Mouse (Mus musculus) common myeloid progenitor, adult 5-6 weeks (primary cell): ENCODE measurements at regions not wholly inside any gene's neighbourhood (a gene's known extent, or its start where the extent isn't known, plus 50 kb on each side); places are given as distances from the start of the nearest gene placed in this dataset.

Experiments used
- ATAC-seq: replicated peaks from 2 replicates; pipeline ENCODE4 v1.8.0; 2016; ENCODE audit warnings: low read depth, mild to moderate bottlenecking, moderate TSS enrichment, inconsistent platforms; ENCODE audit not compliant: poor library complexity, severe bottlenecking

DNA sequence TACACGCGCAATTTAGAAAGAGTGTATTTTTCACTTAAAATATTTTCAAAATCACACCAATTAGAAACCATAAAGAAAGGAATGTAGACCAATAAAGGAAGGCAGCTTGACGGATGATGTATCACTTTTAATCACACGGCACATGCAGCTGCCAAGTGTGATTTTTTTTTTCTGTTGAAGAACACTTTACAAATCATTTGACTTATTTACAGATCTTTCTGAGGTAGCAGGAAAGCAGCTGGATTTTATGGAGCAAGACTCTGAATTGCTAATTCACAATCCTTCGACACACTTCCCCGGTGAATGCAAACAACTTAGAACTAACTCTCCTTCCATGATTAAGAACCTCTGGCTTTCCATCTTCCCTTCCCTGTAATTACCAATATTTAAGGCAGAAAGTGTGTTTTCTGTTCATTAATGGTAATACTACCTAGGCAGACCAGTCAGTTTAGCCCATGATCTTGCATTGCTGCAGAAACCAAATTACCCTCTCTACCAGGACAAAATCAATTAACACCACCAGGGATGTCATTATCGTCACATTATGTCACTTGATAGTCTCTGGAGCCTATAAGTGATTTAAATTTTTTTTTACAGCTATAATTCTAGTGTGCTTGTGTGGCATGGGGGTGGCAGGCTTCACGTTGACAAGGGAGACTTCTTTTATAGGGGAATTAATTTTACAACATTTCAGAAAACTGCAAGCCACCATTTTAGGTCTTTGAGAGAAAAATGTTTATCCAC, 239.3 kb upstream of the Veph1 start:
- no peak for ATAC-seq

DNA sequence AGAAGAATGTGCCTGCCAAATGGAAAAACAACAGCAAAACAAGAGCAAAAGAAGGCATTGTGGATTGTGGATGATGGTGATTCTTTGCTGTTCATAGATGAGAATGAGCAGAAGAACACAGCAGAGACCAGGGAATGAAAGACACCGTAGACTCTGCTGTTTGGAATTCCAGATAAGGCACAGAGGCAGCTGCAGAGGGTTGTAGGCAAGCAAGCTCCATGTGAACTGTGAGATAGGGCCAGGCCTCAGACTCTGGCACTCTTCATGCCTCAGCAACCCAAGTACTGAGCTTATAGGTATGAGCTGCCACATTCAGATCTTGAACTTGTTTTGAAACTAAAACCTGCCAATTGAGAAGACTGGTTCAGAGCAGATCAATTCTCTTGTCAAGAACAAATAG, 223.3 kb upstream of the Veph1 start:
- peak; percentile 71 for ATAC-seq

GRCm38 (mm10) chr3:66518289-66518688, 221.7 kb upstream of the Veph1 start:
- ATAC-seq, result peak; percentile 75

DNA sequence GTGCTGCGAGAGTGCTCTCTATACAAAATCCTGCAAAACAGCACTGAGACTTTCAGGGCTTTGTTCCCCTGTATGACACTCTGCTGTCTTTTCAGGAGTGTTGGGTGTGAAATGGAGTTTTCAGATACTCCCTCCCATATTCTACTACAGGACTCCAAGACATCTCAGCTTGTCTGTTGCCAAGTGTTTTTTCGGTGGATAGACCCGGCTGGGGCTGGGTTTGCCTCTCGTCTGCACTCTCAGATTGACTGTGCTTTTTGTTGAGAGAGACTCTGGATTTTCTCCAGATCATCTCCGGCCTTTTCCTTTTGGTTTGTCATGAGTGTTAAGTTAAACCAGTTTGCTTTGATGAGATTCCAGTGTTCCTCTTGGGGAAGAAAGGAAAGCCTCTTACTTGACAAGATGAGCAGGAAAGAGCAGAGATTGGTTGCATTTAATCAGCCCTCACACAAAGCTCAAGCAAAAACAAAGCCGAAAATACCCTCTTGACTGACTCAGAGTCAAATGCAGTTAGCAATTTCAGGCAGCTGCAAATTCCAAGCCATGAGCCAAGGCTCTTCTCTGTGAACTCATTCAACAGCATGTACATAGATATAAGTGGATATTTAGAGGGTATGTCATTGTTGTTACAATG, 219.3 kb upstream of the Veph1 start:
- ATAC-seq, result no peak

DNA sequence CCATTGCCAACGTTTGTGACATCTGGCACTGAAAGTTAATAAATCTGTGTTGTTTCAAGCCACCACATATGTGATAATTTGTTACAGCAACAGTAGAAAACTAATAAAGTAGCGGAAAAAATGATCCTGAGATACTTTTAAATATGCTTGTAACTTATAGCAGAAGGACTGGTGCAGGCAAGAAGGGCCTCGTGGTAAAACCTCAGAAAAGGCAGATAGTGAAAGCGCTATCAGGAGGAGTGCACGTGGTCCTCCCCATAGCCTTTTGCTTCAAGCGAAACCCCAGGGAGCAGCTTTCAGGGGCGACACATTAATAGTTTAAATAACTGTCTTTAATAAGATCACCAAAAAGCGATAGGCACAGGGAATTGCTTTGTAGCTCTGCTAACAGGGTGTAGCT, 217.9 kb upstream of the Veph1 start:
- ATAC-seq, result no peak

- peak; percentile 98 for ATAC-seq
These were observed 215.8 kb upstream of the Veph1 start for GRCm38 (mm10) chr3:66512408-66512807.

- ATAC-seq, result no peak
These were observed 213.8 kb upstream of the Veph1 start for GRCm38 (mm10) chr3:66510455-66510854.

GRCm38 (mm10) chr3:66506125-66506524, 209.5 kb upstream of the Veph1 start:
- no peak for ATAC-seq

DNA sequence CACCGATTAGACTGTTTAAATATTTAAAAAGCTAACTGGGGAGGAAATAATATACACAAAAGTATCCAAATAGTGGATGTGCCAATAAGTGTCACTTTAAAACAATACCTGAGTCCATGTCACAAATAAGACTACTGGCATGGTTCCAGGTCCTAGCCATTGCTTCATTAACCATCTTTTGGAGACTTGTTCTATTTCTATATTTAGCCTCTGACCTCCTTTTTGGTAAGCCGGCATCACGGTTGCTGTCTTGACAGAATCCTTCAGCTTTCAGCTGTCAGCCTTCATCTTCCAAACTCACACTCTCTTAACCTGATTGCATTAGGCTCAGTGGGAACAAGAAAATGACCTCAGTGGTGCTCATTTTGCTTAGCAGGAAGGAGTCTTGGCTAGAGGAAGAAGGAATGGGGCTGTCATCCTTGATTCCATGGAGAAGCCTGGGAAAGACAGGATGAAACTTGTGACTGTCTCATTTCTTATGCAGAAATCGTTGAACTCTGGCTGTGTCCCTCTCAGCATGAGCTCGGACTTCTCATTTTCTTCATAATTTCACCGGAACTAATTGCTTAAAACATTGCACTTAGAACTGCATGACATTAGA, 208.9 kb upstream of the Veph1 start:
- no peak for ATAC-seq

GRCm38 (mm10) chr3:66504717-66505116, 208.1 kb upstream of the Veph1 start:
- no peak for ATAC-seq

- no peak for ATAC-seq
These were observed 207.0 kb upstream of the Veph1 start for GRCm38 (mm10) chr3:66503615-66504014.

- no peak for ATAC-seq
These were observed 205.2 kb upstream of the Veph1 start for GRCm38 (mm10) chr3:66501865-66502264.

DNA sequence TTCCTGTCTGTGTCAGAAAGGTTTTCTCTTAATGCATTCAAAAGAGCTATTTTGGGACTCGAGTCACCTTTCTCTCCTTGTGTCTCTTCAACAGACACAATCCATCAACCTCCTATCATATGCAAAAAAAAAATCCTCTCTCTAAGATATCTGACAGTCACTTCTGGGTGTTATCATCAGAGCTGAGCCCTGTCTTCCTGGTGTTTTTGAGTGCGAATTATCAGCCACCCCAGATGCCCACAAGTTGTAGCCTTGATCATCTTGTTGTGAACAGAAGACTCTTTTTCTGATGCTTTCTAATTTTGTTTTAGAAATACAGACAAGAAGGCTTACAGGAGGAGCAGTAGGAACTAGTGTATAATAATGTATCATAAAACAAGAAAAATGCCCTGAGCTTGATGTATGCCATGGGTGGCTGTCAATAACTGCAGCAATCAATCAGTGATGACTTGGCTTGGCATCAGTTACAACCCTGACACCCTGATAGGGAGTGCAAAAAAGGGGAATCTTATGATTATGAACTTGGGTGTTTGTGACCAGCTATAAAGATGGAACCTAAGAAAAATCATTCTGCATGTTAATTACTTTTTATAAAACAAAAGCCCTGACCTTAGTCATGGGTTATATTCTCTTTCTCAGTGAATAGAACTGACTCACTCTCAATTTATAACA, 197.9 kb upstream of the Veph1 start:
- ATAC-seq, result peak; percentile 45

DNA sequence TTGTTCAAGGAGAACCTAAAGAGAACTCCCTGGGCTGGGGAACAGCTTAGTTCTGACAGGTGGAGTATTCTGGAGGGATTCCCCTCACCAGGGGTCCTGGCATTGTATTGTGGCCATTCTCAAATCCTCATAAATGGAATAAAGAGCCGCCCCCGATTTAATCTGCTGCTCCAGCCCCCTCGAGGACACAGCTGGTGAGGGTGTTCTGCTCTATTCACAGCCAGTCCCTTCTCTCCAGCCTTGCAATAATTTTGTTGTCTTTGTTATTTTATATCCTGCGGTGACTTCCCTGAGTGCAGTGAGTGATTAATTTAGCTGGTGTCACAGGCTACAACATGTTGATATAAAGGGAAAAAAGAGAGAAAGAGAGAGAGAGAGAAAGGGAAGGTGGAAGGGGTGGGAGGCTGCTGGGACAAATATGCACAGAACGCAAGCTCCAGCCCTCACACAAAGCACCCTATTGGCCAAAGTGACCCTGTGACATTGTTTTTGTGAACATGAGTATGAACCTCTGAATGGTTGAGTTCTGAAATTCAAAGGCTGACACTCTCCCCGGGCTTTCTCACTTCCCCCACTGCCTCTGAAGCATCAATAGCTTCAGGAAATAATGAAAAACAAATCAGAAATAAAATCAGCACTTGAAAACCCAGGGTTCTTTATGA, 194.2 kb upstream of the Veph1 start:
- ATAC-seq, result no peak

- ATAC-seq, result no peak
These were observed 192.1 kb upstream of the Veph1 start for GRCm38 (mm10) chr3:66488724-66489123.

GRCm38 (mm10) chr3:66486658-66487057, 190.0 kb upstream of the Veph1 start:
- ATAC-seq, result no peak

DNA sequence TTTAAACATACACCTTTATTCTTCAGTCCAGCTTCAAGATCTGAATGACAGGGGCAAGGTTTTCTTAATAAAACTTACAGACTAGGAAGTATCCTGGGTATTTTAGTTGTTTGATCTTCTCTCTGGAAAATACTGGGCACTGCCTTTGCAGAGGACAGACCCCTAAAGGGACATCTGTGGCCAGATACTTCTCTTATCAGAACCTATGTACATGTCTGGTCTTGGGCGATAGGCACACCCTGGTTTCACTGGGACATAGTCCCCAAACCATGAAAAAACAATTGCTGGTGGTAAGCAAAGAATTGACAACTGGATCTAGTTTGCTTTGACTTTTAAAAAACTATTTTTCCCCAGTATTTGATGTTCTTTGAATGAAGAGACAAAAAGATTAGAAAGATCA, 189.5 kb upstream of the Veph1 start:
- ATAC-seq, result peak; percentile 79

GRCm38 (mm10) chr3:66480718-66481117, 184.1 kb upstream of the Veph1 start:
- no peak for ATAC-seq

DNA sequence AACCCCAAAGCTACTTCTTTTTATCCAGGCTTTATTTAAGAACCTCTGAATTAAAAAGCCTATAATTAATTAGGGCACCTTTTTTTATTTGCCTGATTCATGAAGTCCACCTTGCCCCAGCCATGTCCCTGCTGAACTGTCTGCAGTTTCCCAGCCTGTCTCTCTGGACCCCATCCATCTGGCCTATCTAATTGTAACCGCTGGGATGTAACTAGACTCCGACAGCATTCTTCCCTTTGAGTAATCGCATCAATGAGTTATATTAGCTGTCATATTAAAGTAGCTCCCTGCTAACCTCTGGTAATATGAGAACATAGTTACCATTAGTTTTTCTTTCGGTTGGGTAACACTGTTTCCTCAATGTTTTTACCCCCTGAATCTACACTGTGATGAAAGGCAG, 182.6 kb upstream of the Veph1 start:
- ATAC-seq, result no peak

- no peak for ATAC-seq
These were observed 169.7 kb upstream of the Veph1 start for GRCm38 (mm10) chr3:66466321-66466720.
